Mouse (Mus musculus): ENCODE results near the gene Dusp28.

DNA sequence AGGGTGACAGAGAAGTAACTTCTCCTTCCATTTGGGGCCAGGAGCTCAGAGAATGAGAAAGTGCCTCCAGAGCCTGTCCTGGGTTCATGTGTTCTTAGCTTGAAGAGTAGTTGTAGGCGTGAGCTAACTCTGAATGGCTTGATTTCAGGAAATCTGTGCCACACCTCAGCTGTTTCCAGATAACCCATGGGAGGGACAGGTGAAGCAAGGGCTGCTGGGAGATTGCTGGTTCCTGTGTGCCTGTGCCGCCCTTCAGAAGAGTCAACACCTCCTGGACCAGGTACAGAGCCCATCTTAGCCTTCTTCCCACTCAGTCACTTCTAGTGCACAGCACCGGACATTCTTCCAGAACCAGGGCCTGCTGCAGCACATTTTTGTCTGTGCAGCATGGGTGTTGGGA, 31.0 kb downstream of the Dusp28 start:
- TF ChIP-seq CTCF (conservative IDR thresholded peaks at IDR 0.05; ENCODE audit: low read length): no peak
- TF ChIP-seq POU5F1 (IDR thresholded peaks at IDR 0.05; ENCODE audit: borderline replicate concordance, low read length): no peak
- TF ChIP-seq NANOG (IDR thresholded peaks at IDR 0.05; ENCODE audit: borderline replicate concordance, low read length): no peak
